Mouse (Mus musculus): Measurements from ENCODE around the gene Ppih. TPM values are rescaled to one million over a fixed set of nuclear protein-coding genes. Genes with fewer than 3 reads are reported as not detected.

Gene Ppih
- total RNA-seq (2021) (10 to 100 TPM; 15.9 to 23.7 TPM), polyA plus RNA-seq (2012; rRNA removed) (1.8 and 1.9 TPM in 2 replicates)
- long read RNA-seq, partial matches to known transcripts = 0 of 9 reads
- long read RNA-seq, other reads (novel, unspliced or antisense) = 0 of 9 reads

DNA sequence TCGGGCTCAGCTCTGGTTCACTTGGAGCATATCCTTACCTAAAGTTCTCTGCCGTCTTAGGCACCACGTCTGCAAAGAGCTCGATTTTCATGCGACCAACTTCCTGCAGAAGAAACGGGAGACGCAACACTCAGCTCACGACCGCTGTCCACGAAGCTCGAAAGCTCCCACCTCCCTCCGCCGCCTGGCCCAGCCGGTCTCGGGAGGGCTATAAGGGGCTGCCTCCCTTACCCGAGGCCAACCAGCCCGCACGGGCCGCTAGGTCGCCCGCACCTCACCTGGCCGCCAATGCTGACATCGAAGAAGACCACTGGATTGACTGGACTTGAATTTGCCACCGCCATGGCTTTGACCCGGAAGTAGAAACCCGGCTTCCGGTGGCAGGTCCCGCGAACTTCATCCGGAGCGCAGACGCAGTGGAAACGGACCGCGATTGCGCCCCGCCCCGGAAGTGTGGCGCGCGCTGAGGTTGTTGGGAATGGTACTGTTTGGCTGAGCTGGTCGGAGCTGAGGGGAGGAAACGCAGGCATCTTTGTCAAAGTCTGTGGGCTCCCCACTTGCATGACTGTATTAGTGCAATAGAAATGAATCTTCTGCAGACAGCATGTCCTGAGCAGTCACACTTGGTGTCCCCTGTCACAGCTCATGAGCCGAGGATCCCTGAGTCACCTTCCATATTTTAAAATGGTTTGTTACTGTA is at the start of gene Ppih:
Gene Ppih, minus strand, starts transcription at position 416 of the 700 bp plus-strand sequence.
- peak; percentile 97 for DNase-seq

DNA sequence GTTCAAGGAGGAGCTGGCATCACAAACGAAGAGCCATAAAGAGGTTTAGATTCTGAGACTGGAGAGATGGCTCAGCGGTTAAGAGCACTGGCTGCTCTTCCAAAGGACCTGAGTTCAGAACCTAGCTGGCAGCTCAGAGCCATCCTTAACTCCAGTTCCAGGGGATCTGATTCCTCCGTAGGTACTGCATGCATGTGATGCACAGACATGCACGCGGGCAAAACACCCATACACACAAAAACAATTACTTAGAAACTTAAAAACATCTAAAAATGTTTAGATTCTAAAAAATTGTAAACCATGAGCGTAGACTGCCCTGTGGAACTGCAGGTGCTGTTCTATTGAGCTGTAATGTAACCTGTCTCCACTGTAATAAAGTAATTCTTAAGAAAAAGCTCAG is 49.1 kb upstream of the Ppih start:
- no peak for DNase-seq

DNA sequence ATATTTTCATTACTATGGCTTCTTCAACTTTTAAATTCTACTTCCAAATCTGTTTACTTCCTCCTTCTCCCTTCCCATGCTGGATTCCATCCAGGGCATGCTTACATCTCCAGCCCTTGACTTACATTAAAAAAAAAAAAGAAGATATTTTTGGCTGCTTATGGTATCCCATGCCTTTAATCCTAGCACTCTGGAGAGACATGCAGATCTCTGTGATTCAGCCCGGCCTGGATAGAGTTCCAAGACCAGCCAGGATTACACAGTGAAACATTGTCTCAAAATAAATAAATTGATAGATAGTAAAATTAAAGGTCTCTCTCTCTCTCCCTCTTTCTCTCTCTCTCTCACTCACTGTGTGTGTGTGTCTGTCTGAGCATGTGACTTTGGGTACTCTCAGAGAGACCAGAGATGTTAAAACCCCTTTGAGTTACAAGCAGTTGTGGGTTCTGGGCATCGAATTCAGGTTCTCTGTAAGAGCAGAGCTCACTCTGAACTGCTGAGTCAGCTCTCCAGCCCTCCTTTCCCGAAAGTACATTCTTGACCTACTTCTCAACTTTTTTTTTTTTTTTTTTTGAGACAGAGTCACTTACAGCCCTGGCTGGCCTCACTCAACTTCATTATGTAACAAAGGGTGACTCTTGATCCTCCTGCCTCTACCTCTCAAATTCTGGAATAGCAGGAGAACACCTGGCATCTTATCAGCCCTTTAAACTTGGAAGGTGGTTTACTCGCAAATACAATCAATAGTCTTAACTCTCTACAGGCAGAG is 46.6 kb upstream of the Ppih start:
- peak; percentile 43 for DNase-seq

DNA sequence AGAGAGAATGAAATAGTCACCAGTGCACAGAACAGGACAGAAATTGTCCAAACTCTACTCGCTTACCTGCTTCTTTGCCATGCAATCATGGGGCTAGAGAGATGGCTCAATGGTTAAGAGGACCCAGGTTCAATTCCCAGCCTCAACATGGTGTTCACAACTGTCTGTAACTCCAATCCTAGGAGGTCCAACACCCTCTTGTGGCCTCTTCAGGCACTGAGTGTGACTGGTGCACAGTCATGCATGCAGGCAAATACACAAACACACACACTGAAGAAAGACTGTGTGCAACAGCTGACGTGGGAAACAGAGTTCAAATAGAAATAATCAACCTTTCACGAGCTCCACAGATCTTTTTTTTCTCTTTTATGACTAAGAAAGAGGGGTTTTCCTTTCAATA is 41.9 kb upstream of the Ppih start:
- no peak for DNase-seq

DNA sequence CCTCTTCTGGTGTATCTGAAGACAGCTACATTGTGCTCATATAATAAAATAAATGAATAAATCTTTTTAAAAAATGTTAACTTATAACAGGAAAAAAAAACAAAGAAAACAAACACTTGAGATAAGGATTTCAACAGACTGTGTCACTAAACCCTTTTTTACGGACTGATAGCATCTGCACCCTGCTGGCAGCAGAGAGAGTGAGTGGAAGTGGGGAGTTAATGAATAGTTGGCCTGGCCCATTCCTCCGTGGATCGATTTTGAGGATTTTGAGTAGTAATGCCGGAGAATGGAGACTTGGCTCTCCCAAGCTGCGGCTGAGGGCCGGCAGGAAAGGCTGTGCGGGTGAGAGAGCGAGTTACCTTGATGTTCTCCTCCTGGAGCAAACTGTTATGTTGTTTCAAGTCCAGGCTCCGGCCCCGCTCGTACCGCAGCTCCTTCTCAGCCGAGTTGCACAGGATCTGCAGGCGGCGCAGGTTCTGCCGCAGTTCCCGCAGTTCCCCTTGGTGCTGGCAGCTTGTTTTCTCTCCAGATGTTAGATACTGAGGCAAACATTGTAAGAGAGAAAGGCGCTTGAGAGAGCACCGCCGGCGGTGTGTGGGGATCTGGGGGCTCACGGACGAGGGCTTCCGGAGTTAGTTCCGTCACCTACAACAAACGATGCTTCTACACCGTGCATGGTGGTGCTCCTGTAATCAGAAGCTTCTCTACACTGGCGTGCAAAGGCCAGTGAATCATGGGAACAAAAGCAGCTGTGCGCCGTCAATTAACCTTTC is 39.0 kb upstream of the Ppih start:
- DNase-seq = peak; percentile 38

DNA sequence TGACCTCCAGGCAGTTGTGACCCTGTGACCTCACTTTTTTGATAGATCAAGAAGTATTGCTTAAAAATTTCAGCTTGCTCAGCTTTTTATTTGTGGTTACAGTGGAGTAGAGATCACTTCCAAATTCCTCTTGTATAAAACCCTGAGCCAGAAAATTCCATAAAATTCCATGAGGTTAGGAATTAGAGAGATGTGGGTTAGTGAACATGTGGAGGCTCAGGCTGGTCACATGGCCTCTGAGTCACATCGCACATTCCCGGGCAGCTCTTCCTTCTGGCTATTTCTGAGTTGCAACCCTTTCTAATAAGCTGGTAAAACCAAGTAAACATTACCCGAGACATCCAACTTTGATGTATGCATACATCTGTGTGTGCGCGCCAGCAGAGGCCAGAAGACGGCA is 25.2 kb upstream of the Ppih start:
- DNase-seq = no peak

DNA sequence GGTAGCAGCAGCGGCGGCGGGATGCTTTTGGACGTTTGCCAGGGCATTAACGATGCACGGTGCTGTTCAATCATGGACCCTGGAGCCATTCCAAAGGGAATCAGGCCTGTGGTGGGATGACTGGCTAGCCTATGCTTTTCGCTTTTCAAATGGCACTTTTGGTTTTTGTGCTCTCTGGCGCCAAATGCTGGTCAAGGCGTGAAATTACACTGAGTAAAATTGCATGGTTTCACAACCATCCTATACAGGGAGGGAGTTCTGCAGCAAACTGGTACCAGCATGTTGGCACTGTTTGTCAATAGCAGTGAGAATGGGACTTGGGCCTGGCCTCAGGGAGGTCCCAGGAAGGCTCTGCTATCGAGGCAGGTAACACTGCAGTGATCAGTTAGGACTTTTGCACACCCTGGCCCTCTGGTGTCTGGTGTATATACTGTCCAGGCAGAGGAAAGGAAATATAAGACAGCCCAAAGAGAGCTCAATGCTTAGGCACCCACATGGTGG is 18.6 kb upstream of the Ppih start:
- peak; percentile 47 for DNase-seq

DNA sequence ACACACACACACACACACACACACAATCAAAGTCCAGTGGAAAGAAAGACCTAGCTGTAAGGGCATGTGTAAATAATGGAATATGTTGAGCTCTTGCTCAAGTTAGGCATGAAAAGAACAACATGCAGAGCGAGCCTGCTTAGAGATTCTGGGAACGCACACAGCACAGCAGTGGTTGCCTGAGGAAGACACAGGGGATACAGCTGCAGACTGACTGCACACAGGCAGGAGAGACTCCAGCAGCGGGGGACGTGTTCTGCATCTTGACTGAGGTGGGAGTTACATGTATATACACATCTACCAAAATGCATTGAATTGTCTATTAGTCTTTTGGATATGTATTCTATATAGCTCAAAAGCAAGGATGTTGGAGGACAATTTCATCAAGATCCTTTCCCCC is 18.1 kb upstream of the Ppih start:
- no peak for DNase-seq

DNA sequence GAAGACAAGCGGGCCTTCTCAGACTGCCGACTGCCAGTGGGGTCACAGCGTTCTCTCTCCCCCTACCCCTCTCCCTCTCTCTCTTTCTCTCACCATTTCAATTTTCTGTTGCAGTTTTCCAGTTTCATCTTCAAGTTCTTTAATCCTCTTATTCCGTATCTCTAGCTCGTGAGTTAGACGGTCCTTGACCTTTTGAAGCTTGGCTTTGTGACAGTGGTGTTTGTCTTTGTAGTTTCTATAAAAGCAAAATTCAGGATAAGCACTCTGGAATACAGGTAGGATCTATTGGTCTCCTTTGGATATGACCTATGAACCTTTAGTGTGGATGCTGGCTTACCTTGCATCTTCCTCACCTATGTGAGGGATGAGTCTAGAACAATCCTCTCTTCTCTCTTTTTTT is 13.1 kb upstream of the Ppih start:
- peak; percentile 69 for DNase-seq

DNA sequence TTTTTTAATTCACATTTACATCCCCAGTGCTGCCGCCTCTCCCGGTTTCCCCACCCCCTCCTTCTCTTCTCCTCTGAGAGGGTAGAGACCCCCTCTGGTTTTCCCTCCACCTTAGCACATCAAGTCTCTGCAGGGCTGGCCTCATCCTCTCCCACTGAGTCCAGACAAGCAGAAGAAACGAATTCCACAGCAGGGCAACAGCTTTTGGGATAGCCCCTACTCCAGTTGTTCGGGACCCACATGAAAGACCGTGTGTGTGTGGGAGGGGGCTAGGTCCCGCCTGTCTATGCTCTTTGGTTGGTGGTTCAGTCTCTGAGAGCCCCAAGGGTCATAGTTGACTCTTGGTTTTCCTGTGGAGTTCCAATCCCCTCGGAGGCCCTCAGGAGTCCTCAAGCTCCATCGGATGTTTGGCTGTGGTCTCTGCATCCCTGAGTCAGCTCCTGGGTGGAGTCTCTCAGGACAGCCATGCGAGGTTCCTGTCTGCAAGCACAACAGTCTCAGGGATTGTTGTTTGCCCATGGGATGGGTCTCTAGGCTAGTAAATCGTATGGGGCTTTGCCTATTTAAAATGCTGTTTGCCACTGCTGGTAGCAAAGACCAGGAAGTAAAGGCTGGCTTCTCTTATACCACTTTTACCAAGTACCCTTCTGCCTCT is 677 bp upstream of the Ppih start:
- peak; percentile 28 for DNase-seq

DNA sequence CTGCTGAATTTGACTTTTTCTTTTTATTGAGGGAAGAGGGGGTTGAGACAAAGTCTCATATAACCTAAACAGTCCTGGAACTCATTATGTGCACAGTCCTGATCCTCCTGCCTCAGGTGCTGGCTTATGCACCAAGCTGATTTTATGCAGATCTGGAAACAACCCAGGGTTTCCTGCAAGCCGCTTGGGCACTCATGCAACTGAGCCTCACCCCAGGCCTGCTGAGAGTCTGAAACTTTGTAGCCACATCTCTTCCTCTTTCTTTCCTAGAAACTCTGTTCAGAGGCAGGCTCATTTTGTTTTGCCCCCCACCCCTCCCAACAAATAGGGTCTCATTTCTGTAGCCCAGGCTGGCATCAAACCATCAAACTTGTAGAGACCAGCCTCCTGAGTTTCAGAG is 6.6 kb downstream of the Ppih start:
- DNase-seq = no peak

DNA sequence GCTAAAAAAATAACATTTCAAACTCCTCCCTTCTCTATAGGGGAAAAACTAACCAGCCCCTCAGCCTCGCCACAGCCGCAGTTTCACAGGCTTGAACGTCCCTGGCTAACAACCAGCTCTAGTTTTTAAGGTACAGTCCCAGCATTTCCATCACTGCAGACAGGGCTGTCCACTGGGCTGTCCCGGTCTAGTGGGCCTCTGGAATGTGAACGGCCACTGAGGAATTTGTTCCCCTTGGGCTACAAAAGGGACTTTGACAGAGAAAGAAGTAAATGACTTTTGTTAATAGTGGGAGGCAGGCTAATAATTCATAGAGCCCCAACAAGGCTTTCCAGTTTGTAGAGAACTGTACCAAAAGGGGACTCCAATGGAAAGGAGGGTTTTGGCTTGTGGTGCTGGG is 14.9 kb downstream of the Ppih start:
- no peak for DNase-seq

DNA sequence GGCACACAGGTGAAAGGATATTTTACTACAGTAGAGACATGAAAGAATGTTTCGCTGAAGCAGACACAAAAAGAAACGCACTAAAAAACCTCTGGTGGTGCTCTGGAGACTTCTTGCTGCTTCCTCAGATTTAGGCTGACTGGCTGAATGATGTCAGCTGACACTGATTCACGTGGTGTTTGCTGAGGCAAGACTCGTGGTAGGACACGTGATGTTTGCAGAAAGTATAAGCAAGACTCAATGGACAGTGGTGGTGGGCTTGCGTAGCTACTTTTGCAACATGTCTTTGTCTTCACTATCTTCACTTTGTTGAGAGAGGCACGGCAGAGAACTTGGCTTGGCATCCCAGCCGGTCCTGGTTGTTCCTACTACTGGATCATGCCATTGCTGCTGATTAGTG is 17.1 kb downstream of the Ppih start:
- peak; percentile 13 for DNase-seq

DNA sequence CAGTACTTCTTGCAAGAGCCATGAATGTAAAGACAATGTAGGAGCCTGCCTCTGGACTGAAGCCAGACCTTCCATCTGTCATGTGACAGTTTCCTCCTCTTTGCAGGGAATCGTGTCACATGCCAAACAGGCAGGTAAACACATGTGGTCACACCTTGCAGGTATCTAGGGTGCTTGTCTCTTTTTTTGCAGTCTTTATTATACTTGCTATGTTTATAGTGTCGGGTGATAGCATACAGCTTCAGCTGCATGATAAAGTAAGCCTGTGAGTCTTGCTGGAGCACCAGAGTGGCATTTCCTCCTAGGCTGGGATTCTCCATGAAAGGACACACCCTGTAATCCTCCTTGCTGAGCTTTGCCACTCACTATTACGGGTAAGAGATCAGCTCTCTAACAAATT is 18.6 kb downstream of the Ppih start:
- no peak for DNase-seq

DNA sequence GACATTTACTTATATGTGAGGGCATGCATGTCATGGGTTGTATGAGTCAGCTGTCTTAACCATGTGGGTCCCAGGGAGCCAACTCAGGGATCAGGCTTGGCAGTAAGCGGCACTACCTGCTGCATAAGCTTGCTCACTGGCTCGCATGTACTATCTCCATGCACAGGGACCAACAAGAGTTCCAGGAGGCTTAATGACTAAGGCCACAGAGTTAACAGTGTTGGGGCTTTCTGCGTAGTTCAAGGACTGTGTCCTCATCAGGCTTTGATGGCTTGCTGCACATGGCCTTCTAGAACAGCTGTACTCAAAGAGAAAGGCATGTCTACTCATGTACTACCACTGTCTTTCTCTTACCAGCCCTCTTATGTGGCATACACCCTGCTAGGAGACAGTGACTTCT is 19.6 kb downstream of the Ppih start:
- peak; percentile 50 for DNase-seq

DNA sequence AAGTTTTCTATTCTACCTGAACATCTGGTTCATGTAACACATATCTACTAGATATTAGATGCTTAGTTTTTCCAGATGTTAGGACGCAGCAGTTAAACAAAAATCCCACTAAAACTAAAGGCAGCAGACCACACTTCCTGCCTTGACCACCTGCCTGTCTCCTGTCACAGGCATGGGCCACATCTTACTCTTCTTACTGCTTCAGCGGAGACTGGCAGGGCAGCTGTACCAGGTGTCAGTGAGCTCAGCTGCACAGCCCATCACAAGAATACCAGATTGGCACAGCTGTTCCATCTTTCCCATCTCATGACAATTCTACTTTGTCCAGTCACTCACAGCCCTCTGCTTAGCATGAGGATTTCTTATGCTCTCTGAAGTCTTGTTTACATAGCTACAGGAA is 23.0 kb downstream of the Ppih start:
- no peak for DNase-seq

DNA sequence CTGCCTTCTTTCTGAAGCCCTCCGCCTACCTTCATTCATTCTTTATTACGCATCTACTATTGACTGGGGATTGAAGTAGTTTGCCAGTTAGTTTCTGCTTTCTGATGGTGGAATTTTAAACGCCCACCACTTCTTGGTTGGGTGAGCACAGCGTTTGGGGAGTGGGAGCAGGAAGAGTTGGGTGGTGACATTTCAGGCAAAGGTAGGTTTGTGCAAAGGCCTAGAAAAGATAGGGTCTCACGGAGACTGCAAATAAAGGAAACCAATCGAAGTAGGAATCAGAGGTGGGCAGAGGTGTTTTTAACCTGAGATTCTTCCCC is 25.3 kb downstream of the Ppih start:
- DNase-seq = no peak

DNA sequence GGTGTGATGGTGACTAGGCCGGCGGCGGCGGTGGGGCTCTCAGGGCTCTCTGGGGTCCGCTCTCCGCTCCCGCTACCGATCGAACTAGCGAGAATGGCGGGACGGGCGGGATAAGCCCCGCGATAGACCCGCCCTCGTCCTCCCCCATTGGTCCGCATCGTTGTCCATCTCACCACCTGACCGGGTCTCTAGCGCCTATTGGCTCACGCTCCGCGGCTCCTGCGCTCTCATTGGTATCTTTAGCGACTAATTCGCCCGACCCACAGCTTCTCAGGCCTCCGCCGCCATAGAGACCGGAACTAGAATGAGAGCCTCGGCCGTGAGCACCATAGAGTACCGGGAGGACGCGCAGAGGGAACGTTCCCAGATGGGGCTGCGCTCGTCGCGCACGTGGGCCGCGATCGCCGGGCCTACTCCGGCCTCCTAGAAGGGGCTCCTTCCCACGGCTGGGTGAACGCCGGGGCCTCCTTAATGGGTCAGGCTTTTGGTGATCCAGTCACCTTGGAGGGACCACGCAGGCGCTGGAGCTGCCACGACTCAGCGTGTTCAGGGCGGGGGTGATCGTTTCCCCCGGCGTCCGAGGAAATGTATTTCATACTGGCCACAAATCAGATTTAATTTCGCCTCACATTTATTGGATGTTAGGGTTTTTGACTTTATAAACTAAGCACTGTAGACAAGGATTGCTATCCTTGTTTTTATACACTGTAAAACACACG is 25.8 kb downstream of the Ppih start, which contains the start of gene Ybx1:
Gene Ybx1, minus strand, starts transcription at position 190 of the 719 bp plus-strand sequence.
- DNase-seq = peak; percentile 100

DNA sequence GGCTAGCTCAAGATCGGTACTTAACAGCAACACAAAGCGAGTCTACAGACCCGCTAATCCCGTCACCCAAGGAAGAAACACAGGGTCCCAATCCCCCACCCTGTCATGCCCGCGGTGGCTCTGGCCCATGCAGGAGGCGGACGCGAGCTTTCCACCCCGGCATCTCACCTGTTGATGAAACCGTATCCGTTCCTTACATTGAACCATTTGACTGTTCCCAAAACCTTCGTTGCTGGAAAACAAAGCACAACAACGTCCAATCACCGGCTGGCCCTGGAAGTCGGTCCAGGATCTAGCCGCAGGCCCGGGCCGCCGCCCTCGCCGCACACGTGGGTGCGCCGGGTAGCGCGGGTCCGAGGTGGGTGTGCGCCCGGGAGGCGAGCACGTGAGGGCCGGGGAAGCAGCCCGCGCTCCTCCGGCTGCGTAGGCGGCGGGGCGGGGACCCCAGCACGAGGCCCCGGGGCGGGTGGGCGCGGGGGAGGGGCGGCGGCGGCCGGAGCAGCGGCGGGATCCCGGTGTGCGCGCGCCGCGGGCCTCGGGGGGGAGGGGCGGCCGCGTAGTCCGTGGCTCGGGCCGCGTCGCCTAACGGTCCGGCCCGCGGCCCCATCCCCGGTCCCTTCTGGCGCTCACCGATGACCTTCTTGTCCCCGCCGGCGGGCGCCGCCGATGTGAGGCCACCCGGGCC is 26.6 kb downstream of the Ppih start:
- DNase-seq = peak; percentile 48

DNA sequence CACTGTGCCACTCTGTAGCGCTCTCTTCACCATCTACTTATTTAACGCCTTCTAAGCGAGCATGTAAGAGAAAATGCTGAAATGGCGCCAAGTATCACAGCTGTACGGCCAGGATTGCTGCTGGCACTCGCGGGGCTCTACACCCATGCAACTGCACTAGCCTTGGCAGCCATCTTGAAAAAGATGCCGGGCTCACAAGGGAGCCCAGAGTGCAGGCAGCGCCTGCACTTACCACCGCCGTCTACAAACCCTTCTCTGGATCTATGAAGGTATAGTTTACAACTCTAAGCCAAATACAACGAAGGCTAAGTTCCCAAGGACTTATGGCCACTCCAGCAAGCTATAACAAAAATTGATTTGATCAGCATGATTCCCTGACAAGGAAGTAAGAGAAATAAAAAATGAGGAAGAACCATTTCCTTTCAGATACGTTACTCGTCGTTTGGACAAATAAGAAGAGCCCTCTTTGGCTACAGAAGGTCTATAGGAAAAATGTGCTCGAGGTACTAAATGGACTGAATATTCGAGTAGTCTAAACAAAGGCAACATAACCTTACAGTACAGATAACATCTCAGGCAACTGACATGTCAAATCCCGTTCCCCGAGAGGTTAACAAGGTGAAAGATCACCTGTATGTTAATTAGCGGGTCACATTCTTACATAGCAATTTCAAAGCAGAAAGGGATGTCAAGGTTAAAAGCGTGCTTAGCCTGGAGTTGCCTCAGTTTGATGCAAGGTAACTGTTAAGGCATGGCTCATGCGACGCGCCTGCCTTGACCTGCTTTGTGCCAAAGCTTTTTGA is 27.4 kb downstream of the Ppih start:
- DNase-seq = peak; percentile 66

Data from adrenal gland, adult 2 months (tissue).